Mouse (Mus musculus): ENCODE measurements around the gene Rab6b. TPM values are rescaled to one million over a fixed set of nuclear protein-coding genes. Genes with fewer than 3 reads are reported as not detected.

Gene Rab6b
- total and polyA plus RNA-seq, 2 experiments, result 0.02 to 0.37 TPM

DNA sequence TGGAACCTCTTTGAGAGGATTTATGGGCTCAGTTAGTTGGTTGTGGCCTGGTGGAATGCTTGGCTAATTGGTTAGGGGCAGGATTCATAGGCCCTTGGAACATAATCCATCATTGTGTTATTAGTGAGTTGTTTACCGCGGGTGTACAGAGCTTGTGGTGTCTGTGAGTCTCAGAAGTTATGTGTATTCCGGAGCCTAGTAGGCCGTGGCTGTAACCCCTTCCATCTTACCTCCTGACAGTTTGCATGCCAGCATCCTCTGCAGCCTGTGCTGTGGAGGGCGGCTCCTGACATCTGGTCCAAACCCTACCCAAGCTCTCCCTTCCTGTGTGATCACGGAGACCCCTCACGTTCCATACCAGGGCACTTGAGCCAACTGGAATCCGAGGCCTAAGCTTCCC, 2.7 kb downstream of the Rab6b start:
- 93% methylated on average over 8 of the region's 8 CpGs for WGBS
- Histone ChIP-seq H3K27ac (replicated peaks; ENCODE audit: insufficient read depth, low read depth, low read length) (no peak overlapping the region), H3K27me3 (ENCODE audit: control insufficient read depth, insufficient read depth, low read length) (peaks cover 4% of the 10 kb centered on the region)

GRCm38 (mm10) chr9:103114901-103115300, 3.3 kb downstream of the Rab6b start:
- Histone ChIP-seq H3K27me3 (ENCODE audit: control insufficient read depth, insufficient read depth, low read length) (peaks cover 4% of the 10 kb centered on the region), H3K4me1 (ENCODE audit: control insufficient read depth, insufficient read depth, low read length) (no peaks in the 10 kb centered on the region; the same call in 1 of the 2 replicates), H3K79me2 (ENCODE audit: control insufficient read depth, insufficient read depth, low read length) (no peaks in the 10 kb centered on the region), H3K9ac (ENCODE audit: low read depth, low read length) (no peak overlapping the region), H3K36me3 (ENCODE audit: control insufficient read depth, insufficient read depth, low read length) (no peaks in the 10 kb centered on the region), H3K4me3 (ENCODE audit: insufficient read depth, low read depth, low read length) (no peak overlapping the region), H3K27ac (replicated peaks; ENCODE audit: insufficient read depth, low read depth, low read length) (no peak overlapping the region)
- TF ChIP-seq CTCF (IDR thresholded peaks at IDR 0.05; ENCODE audit: low read depth, low read length) (no peak), POLR2A (IDR thresholded peaks at IDR 0.05; ENCODE audit: extremely low read depth, insufficient read depth, low read length) (no peak)
- no peak for DNase-seq (ENCODE audit: extremely low read depth, low read depth, low spot score)
- WGBS, result 93% methylated on average over 13 of the region's 13 CpGs

More for the DNA sequence above, 2.7 kb downstream of the Rab6b start:
- H3K4me3 ChIP-seq (ENCODE audit: insufficient read depth, low read depth, low read length), result no peak overlapping the region
- DNase-seq (ENCODE audit: extremely low read depth, low read depth, low spot score), result no peak
- no peak overlapping the region for H3K9ac ChIP-seq (ENCODE audit: low read depth, low read length)
- TF ChIP-seq POLR2A (IDR thresholded peaks at IDR 0.05; ENCODE audit: extremely low read depth, insufficient read depth, low read length) (no peak), CTCF (IDR thresholded peaks at IDR 0.05; ENCODE audit: low read depth, low read length) (no peak)
- no peaks in the 10 kb centered on the region; the same call in 1 of the 2 replicates for H3K4me1 ChIP-seq (ENCODE audit: control insufficient read depth, insufficient read depth, low read length)
- no peaks in the 10 kb centered on the region for H3K36me3 ChIP-seq (ENCODE audit: control insufficient read depth, insufficient read depth, low read length)
- no peaks in the 10 kb centered on the region for H3K79me2 ChIP-seq (ENCODE audit: control insufficient read depth, insufficient read depth, low read length)

- TF ChIP-seq POLR2A (IDR thresholded peaks at IDR 0.05; ENCODE audit: extremely low read depth, insufficient read depth, low read length), result no peak
- TF ChIP-seq CTCF (IDR thresholded peaks at IDR 0.05; ENCODE audit: low read depth, low read length), result no peak
- H3K9ac ChIP-seq (ENCODE audit: low read depth, low read length), result no peak overlapping the region
- H3K27ac ChIP-seq (replicated peaks; ENCODE audit: insufficient read depth, low read depth, low read length), result no peak overlapping the region
- H3K4me1 ChIP-seq (ENCODE audit: control insufficient read depth, insufficient read depth, low read length), result no peaks in the 10 kb centered on the region
- H3K27me3 ChIP-seq (ENCODE audit: control insufficient read depth, insufficient read depth, low read length), result peaks cover under 1% of the 10 kb centered on the region
- no peak overlapping the region for H3K4me3 ChIP-seq (ENCODE audit: insufficient read depth, low read depth, low read length)
- 80% methylated on average over 4 of the region's 4 CpGs for WGBS
- H3K36me3 ChIP-seq (ENCODE audit: control insufficient read depth, insufficient read depth, low read length), result no peaks in the 10 kb centered on the region
- no peak for DNase-seq (ENCODE audit: extremely low read depth, low read depth, low spot score)
- no peaks in the 10 kb centered on the region for H3K79me2 ChIP-seq (ENCODE audit: control insufficient read depth, insufficient read depth, low read length)
Measured at GRCm38 (mm10) chr9:103116941-103117340, 5.4 kb downstream of the Rab6b start.

- H3K79me2 ChIP-seq (ENCODE audit: control insufficient read depth, insufficient read depth, low read length), result no peaks in the 10 kb centered on the region
- H3K36me3 ChIP-seq (ENCODE audit: control insufficient read depth, insufficient read depth, low read length), result no peaks in the 10 kb centered on the region
- no peaks in the 10 kb centered on the region for H3K27me3 ChIP-seq (ENCODE audit: control insufficient read depth, insufficient read depth, low read length)
- no peak overlapping the region for H3K27ac ChIP-seq (replicated peaks; ENCODE audit: insufficient read depth, low read depth, low read length)
- no peak for DNase-seq (ENCODE audit: extremely low read depth, low read depth, low spot score)
- no peak overlapping the region for H3K4me3 ChIP-seq (ENCODE audit: insufficient read depth, low read depth, low read length)
- no peak overlapping the region for H3K9ac ChIP-seq (ENCODE audit: low read depth, low read length)
- TF ChIP-seq CTCF (IDR thresholded peaks at IDR 0.05; ENCODE audit: low read depth, low read length) (no peak), POLR2A (IDR thresholded peaks at IDR 0.05; ENCODE audit: extremely low read depth, insufficient read depth, low read length) (no peak)
- 88% methylated on average over 5 of the region's 5 CpGs for WGBS
- H3K4me1 ChIP-seq (ENCODE audit: control insufficient read depth, insufficient read depth, low read length), result no peaks in the 10 kb centered on the region
Measured at GRCm38 (mm10) chr9:103117495-103117894, 5.9 kb downstream of the Rab6b start.

DNA sequence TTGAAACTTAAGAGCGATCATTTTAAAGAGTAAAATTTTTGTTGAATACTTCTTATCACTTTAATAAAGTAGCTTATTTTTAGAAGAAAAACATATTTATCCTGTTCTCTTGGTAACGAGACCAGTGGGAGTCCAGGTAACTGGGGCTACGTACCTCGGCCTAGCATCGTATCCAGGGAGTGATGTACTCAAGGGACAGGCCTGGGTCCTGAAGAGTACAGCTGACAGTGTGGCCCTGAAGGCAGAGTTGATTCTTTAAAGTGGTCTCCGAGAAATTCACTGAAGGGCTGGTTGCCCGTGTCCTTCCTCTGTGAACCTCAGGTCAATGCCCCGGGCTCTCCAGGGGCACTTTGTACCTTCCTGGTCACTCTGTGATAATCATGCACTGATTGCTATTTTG, 6.4 kb downstream of the Rab6b start:
- WGBS, result 82% methylated on average over 8 of the region's 8 CpGs
- no peak for TF ChIP-seq CTCF (IDR thresholded peaks at IDR 0.05; ENCODE audit: low read depth, low read length)
- no peak for TF ChIP-seq POLR2A (IDR thresholded peaks at IDR 0.05; ENCODE audit: extremely low read depth, insufficient read depth, low read length)
- no peaks in the 10 kb centered on the region for H3K27me3 ChIP-seq (ENCODE audit: control insufficient read depth, insufficient read depth, low read length)

DNA sequence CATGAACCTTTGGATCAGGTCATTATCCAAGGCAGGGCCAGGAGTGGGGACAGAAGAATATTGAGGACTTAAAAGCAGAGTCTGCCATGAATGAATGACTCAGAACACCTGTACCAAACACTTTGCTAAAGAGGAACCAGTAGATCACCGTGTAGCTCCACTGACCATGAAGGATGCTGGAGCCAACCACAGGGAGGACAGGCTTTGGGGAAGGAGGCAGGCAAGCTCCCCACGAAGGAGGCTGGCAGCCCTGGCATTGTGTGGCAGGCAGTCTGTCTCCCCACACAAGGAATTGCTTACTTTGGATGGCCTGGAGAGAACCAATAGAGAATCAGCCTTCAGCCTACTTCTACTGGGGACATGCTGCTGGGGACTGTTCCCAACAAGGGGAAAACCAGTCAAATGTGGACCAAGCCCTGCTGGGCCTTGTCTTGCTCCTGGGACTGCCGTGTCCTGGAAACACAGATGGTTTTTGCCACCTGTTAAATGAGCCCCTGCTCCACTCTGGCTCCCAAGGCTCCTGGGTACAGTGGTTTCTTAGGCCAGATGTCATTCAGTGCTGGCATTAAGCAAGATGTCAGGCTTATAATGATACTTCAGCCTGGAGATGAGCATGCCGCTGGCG, 7.2 kb downstream of the Rab6b start:
- H3K27ac ChIP-seq (replicated peaks; ENCODE audit: insufficient read depth, low read depth, low read length), result no peak overlapping the region
- 89% methylated on average over 5 of the region's 5 CpGs for WGBS

More for the DNA sequence above, 6.4 kb downstream of the Rab6b start:
- H3K4me1 ChIP-seq (ENCODE audit: control insufficient read depth, insufficient read depth, low read length), result no peaks in the 10 kb centered on the region
- no peak overlapping the region for H3K4me3 ChIP-seq (ENCODE audit: insufficient read depth, low read depth, low read length)
- no peak overlapping the region for H3K9ac ChIP-seq (ENCODE audit: low read depth, low read length)
- H3K27ac ChIP-seq (replicated peaks; ENCODE audit: insufficient read depth, low read depth, low read length), result no peak overlapping the region
- H3K79me2 ChIP-seq (ENCODE audit: control insufficient read depth, insufficient read depth, low read length), result no peaks in the 10 kb centered on the region
- H3K36me3 ChIP-seq (ENCODE audit: control insufficient read depth, insufficient read depth, low read length), result no peaks in the 10 kb centered on the region
- peak; percentile 18 for DNase-seq (ENCODE audit: extremely low read depth, low read depth, low spot score)

More for the DNA sequence above, 7.2 kb downstream of the Rab6b start:
- Histone ChIP-seq H3K36me3 (ENCODE audit: control insufficient read depth, insufficient read depth, low read length) (no peaks in the 10 kb centered on the region), H3K4me3 (ENCODE audit: insufficient read depth, low read depth, low read length) (no peak overlapping the region), H3K79me2 (ENCODE audit: control insufficient read depth, insufficient read depth, low read length) (no peaks in the 10 kb centered on the region), H3K9ac (ENCODE audit: low read depth, low read length) (no peak overlapping the region), H3K4me1 (ENCODE audit: control insufficient read depth, insufficient read depth, low read length) (no peaks in the 10 kb centered on the region), H3K27me3 (ENCODE audit: control insufficient read depth, insufficient read depth, low read length) (no peaks in the 10 kb centered on the region)
- no peak for DNase-seq (ENCODE audit: extremely low read depth, low read depth, low spot score)
- TF ChIP-seq CTCF (IDR thresholded peaks at IDR 0.05; ENCODE audit: low read depth, low read length) (no peak), POLR2A (IDR thresholded peaks at IDR 0.05; ENCODE audit: extremely low read depth, insufficient read depth, low read length) (no peak)
